Mouse (Mus musculus) megakaryocyte, embryonic 14.5 days (primary cell): ENCODE results near the gene Epas1. TPM values are rescaled to one million over a fixed set of nuclear protein-coding genes. Genes with fewer than 3 reads are reported as not detected.

Experiments
- H3K27me3 ChIP-seq: replicated peaks from 2 replicates; pipeline ENCODE3; 2012; ENCODE audit warnings: inconsistent platforms
- H3K36me3 ChIP-seq: replicated peaks from 2 replicates; pipeline ENCODE3; 2012; ENCODE audit warnings: low read length, inconsistent platforms, mixed read lengths
- H3K4me1 ChIP-seq: 2 replicates; pipeline ENCODE4 v1.6.1; 2012; ENCODE audit warnings: inconsistent platforms
- H3K4me3 ChIP-seq: replicated peaks from 2 replicates; pipeline ENCODE3; 2012; ENCODE audit warnings: moderate library complexity, mild to moderate bottlenecking, inconsistent platforms
- H3K9me3 ChIP-seq: 2 replicates; pipeline ENCODE4 v1.6.1; 2012; ENCODE audit warnings: inconsistent platforms
- FLI1 ChIP-seq: IDR thresholded peaks from 2 replicates; pipeline ENCODE4 v1.6.1; 2012; ENCODE audit warnings: low read length, inconsistent platforms, mixed read lengths
- GATA1 ChIP-seq: IDR thresholded peaks from 3 replicates; pipeline ENCODE4 v1.6.1; 2012; ENCODE audit warnings: mixed read lengths, low read length, inconsistent platforms, borderline replicate concordance
- polyA plus RNA-seq: library from polyadenylated mRNA; stranded (reverse); fragments of >175 nt; gene quantifications from 2 replicates; pipeline ENCODE4 v1.2.3, GENCODE M21; 2012; ENCODE audit warnings: low replicate concordance; ENCODE audit not compliant: insufficient read depth

Epas1 gene
- polyA plus RNA-seq, 1 experiment, result 0.96 TPM

DNA sequence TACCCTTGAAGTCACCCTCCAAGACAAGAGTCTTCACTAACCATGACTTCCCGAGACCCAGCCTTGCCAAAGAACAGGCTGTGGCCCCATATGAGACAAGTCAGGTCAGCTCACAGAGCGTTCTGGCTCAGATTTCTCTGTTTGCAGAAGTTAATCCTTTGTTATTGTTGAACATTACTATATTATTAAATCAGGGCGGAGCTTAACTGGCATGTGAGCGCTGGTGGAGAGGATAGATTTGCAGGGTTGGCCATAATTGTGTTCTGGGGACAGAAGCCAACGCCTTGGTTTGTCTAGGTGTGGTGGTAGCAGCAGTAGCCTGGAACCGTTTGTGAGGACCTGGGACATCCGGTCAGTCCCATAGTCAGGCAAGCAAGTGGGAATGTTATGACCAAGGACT lies 26.5 kb upstream of the Epas1 start:
- H3K36me3 ChIP-seq, result no peaks in the 10 kb centered on the region
- H3K4me1 ChIP-seq, result peaks cover 2% of the 10 kb centered on the region
- H3K27me3 ChIP-seq, result peaks cover 20% of the 10 kb centered on the region
- TF ChIP-seq GATA1, result no peak
- TF ChIP-seq FLI1, result no peak
- no peaks in the 10 kb centered on the region for H3K9me3 ChIP-seq
- H3K4me3 ChIP-seq, result no peak overlapping the region

DNA sequence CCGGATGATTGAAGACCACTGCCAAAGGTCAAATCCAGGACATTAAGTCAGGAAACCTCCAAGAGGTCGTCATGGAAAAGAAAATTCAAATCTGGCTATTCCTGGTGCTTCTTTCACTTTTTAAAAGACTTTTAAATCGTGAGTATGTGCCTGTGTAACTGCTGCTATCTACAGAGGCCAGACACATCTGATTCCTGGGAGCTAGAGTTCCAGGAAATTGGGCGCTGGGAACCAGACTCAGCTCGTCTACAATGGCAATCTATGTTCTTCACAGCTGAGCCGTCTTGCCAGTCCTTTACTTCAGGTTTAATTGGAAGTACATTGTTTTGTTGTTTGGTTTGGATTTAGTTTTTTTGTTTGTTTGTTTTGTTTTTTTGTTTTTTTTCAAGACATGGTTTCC lies 22.2 kb upstream of the Epas1 start:
- peaks cover 20% of the 10 kb centered on the region for H3K27me3 ChIP-seq
- H3K9me3 ChIP-seq, result no peaks in the 10 kb centered on the region
- TF ChIP-seq GATA1, result no peak
- no peak for TF ChIP-seq FLI1
- H3K36me3 ChIP-seq, result no peaks in the 10 kb centered on the region
- H3K4me1 ChIP-seq, result peaks cover 18% of the 10 kb centered on the region
- H3K4me3 ChIP-seq, result no peak overlapping the region

DNA sequence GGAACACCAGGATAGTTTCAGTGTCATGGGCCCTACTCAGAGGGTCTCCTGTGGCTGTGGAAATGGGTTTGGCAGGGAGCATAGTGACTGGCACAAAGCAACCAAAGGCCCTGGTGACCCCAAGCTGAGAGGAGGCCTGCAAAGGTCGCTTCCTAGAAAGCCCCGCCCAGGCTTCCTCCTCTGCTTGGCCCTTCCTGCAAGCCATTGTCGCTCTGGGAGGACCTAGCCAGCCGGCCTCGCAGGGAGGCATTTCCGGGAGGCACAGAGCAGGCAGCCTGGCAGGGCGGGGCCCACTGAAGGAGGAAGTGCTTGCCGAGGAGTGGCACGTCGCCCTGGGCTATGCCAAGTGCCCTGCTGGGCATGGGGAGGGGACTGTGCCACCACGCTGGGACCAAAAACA lies 21.5 kb upstream of the Epas1 start:
- Histone ChIP-seq H3K27me3 (peaks cover 17% of the 10 kb centered on the region), H3K4me1 (peaks cover 18% of the 10 kb centered on the region), H3K9me3 (no peaks in the 10 kb centered on the region), H3K36me3 (no peaks in the 10 kb centered on the region), H3K4me3 (peak overlapping the region; percentile 89)
- TF ChIP-seq GATA1 (no peak), FLI1 (no peak)

DNA sequence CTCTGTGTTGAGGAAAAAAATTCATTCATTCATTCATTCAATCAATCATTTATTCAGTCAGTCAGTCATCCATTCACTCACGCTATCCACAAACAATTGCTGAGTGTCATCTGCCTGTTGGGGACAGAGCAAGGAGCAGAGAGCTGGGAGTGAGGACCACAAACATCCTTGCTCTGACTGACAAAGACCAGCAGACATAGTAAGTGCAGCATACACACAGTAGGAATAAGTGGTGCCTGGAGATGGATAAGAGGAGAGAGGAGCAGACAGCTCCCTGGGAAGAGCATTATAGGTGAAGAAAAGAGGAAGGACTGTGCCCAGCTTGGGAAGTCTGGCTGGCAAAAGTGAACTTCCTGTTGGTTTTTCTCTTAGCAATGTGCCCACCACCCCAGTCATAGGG lies 21.0 kb upstream of the Epas1 start:
- no peak for TF ChIP-seq GATA1
- TF ChIP-seq FLI1, result no peak
- peaks cover 18% of the 10 kb centered on the region for H3K4me1 ChIP-seq
- H3K9me3 ChIP-seq, result no peaks in the 10 kb centered on the region
- H3K36me3 ChIP-seq, result no peaks in the 10 kb centered on the region
- peaks cover 12% of the 10 kb centered on the region for H3K27me3 ChIP-seq
- H3K4me3 ChIP-seq, result peak overlapping the region; percentile 89

DNA sequence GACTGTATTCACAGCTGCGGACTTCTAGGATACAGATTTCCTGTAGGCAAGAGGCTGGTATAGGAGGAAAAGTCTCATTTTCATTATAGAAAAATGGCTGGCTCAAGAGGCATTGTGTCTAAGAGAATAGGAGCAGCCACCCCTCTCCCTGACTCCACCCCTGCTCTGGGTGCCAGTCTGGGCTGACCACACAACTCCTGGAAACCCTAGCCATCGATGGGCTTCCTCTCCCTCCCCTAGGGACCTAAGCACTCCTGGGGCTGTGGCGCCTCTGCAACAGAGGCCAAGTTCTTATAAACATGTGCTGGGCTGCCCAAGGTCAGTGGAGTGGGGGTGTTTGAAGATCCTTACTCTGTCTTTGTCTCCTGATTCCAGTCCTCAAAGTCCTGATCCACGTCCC lies 19.9 kb upstream of the Epas1 start:
- H3K4me3 ChIP-seq, result no peak overlapping the region
- H3K4me1 ChIP-seq, result peaks cover 18% of the 10 kb centered on the region
- peaks cover 8% of the 10 kb centered on the region for H3K27me3 ChIP-seq
- TF ChIP-seq GATA1 (no peak), FLI1 (no peak)
- H3K36me3 ChIP-seq, result no peaks in the 10 kb centered on the region
- H3K9me3 ChIP-seq, result no peaks in the 10 kb centered on the region

DNA sequence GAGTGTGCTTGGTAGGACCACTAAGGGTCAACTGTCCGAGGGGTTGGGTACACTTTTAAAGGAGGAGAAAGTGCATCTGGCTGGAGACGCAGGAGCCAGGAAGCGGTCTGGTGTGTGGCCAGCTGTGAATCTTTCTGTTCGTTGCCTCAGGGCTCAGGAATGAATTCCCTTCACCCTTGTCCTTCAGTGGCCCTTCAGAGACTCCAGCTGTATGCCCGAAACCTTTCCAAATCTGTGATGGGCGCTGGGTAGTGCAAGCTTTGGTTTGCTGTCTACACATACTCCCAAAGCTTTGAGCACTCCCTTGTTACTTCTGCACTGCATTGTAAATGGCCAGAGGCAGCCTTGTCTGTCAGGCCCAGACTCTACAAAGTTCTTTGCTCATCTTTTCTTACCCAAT lies 15.0 kb upstream of the Epas1 start:
- no peaks in the 10 kb centered on the region for H3K9me3 ChIP-seq
- H3K4me1 ChIP-seq, result peaks cover 4% of the 10 kb centered on the region
- no peak overlapping the region for H3K4me3 ChIP-seq
- H3K27me3 ChIP-seq, result peaks cover 23% of the 10 kb centered on the region
- no peaks in the 10 kb centered on the region for H3K36me3 ChIP-seq
- TF ChIP-seq FLI1 (no peak), GATA1 (no peak)

DNA sequence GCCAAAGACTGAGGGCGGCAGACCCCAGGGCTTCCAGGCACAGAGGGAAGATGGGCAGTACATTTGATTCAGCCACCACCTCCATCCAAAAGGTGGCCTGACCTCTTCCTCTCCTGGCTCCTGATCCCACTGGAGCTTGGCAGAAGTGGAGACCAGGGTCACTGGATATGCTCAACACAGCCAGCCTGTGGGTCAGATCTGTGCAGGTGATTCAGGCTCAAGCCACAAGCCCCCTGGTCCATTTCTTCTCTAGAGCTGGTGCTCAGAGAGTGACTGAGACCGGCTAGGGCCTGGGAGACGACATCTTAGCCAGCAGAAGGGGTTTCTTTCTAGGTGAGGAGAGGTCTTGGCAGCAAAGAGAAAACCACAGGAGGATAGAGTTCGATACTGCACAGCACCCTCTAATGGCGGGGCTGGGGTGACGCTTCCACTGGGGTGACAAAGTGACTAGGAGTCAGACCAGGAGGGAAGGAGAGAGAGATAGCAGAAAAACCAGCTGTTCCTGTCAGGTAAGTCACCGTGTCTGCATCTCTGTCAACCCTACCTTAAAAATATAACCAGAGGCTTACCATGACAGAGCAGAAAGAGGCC lies 10.1 kb upstream of the Epas1 start:
- TF ChIP-seq GATA1, result no peak
- no peak for TF ChIP-seq FLI1
- H3K36me3 ChIP-seq, result no peaks in the 10 kb centered on the region
- no peaks in the 10 kb centered on the region for H3K9me3 ChIP-seq
- no peak overlapping the region for H3K4me3 ChIP-seq
- H3K27me3 ChIP-seq, result peaks cover 54% of the 10 kb centered on the region
- H3K4me1 ChIP-seq, result no peaks in the 10 kb centered on the region; the same call in 1 of the 2 replicates

DNA sequence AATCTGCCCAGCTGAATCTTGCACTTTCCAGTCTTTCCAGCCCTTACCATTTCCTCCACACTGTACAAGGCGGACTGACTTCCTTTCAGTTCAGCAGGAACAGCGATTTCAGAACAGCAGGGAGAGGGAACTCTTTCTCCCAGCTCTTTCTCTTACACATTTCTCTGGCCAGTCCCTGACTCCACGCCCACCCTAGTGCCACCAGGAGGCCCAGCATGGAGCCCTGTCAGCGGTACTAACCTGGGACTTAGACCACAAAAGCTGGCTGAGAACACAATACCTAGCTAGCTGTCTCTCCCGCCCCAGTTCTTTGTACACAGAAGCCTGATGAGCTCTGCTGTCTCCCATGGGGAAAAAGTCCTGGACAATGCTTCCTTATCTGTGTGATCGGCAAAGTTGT lies 8.6 kb upstream of the Epas1 start:
- H3K4me1 ChIP-seq, result no peaks in the 10 kb centered on the region; the same call in 1 of the 2 replicates
- H3K4me3 ChIP-seq, result no peak overlapping the region
- H3K27me3 ChIP-seq, result peaks cover 57% of the 10 kb centered on the region
- no peak for TF ChIP-seq GATA1
- no peak for TF ChIP-seq FLI1
- H3K36me3 ChIP-seq, result no peaks in the 10 kb centered on the region
- H3K9me3 ChIP-seq, result no peaks in the 10 kb centered on the region

DNA sequence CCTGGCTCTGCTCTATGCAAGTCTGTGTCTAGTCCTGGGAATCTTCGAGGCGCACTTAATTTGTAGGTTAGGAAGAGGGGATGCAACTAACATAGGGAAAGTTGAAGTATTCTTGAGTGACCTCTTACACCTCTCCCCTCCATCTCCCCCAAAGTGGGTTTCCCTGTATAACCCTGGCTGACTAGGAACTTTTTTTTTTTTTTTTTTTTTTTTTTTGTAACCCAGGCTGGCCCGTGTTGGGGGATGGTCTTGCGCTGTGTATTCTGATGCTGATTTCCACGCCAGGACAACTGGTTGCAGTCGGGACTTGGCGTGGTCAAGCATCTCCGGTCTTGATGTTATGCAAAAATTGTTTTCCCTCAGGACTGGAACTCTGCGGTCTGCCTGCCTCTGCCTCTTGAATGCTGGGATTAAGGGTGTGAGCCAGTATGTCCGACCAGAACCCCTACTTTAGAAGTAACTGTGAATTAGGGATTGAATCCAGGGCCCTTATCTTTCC lies 2.1 kb upstream of the Epas1 start:
- no peaks in the 10 kb centered on the region for H3K36me3 ChIP-seq
- TF ChIP-seq GATA1 (no peak), FLI1 (no peak)
- H3K4me1 ChIP-seq, result peaks cover 29% of the 10 kb centered on the region
- H3K27me3 ChIP-seq, result peaks cover 79% of the 10 kb centered on the region
- no peaks in the 10 kb centered on the region for H3K9me3 ChIP-seq
- no peak overlapping the region for H3K4me3 ChIP-seq

DNA sequence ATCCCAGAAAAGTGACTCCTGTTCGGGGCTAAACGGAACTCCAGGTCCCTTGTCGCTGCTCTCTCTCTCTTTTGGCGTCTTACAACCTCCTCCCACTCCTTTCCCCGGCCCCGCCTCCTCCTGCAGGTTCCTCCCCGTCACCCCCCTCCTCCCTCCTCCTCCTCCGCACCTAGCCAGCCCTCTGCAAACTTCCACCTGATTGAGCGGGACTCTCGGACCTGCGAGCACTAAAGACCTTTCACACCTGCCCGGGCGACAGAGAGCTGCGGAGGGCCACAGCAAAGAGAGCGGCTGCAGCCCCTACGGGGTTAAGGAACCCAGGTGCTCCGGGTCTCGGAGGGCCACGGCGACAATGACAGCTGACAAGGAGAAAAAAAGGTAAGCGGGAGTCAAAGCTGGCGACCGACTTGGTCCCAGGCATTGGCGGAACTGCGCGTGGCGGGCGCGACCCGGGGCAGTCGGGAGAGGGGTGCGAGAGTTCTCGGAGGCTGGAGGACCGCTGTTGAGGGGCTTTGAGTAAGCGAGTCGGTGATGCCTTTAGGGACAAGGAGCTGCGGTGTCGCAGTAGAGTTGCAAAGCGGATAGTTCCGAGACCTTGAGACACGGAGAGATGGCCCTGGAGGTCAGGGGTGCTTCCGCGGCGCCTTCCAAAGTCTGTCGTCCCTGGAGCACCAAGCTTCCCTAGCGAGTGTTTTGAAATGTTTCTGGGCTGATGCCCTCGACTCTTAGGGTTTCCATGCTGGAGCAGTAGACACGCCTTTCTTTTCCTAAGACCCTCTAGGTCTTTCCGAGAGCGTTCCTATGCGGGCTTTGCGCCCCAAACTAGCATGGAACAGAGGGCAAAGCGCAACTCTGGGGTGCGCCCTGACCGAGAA lies 668 bp downstream of the Epas1 start:
- no peak for TF ChIP-seq GATA1
- no peak for TF ChIP-seq FLI1
- H3K9me3 ChIP-seq, result no peaks in the 10 kb centered on the region
- no peaks in the 10 kb centered on the region for H3K36me3 ChIP-seq
- H3K27me3 ChIP-seq, result peaks cover 85% of the 10 kb centered on the region
- peaks cover 29% of the 10 kb centered on the region for H3K4me1 ChIP-seq
- peak overlapping the region; percentile 93 for H3K4me3 ChIP-seq
